Mouse (Mus musculus): Measurements from ENCODE around the gene Gm7942. TPM values are rescaled to one million over a fixed set of nuclear protein-coding genes. Genes with fewer than 3 reads are reported as not detected.

Gm7942 gene
- polyA plus RNA-seq (2012; ENCODE audit: low replicate concordance): not detected in 2 replicates

DNA sequence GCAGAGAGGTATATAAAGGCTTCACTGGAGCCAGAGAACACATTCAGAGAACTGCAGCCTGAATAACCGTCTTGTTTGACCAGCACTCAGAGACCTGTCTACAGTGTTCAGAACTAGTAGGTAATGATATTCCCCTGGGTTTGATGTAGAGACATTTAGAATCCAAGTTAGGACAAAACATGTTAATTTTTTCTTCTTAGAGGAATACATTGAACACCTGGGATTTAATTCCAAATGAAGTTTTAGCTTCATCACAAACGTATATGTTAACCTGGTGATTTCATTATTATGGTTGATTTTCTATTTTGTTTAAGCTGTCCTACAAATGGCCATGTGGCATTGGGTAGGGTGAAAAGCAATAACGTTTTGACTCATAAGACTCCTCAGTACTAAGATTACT is at the start of gene Gm7942:
Gm7942 (plus strand) TSS at position 301 of the 400 bp plus-strand sequence.

Other genes starting within 250 kb of the Gm7942 start
- gene Gm3183, start 241.5 kb upstream of the Gm7942 start, polyA plus RNA-seq (2012; ENCODE audit: low replicate concordance): not detected in 2 replicates
- not detected in 2 replicates for gene Gm6367, start 118.3 kb upstream of the Gm7942 start, polyA plus RNA-seq (2012; ENCODE audit: low replicate concordance)
- 0.04 TPM in 1 of 2 replicates, not detected in the other for gene Gm16513, start 75.7 kb downstream of the Gm7942 start, polyA plus RNA-seq (2012; ENCODE audit: low replicate concordance)
- gene Gm10424, start 165.8 kb downstream of the Gm7942 start, polyA plus RNA-seq (2012; ENCODE audit: low replicate concordance): not detected in 2 replicates
- not detected in 2 replicates for gene Gm3259, start 199.0 kb downstream of the Gm7942 start, polyA plus RNA-seq (2012; ENCODE audit: low replicate concordance)